Mouse (Mus musculus) hindbrain, embryonic 11.5 days (tissue): ENCODE results near the gene Dnah7b. TPM values are rescaled to one million over a fixed set of nuclear protein-coding genes. Genes with fewer than 3 reads are reported as not detected.
"Not testable (repeated sequence)": the region's sequence is repeated elsewhere in the genome, so short reads cannot be mapped to it uniquely, and the experiment has no call there.

ENCODE experiments used
- ATAC-seq: fragments of 200-750 bp; cut with Nextera tagmentation; 2 replicates; pipeline ENCODE4 v1.8.0; 2017; ENCODE audit warnings: mild to moderate bottlenecking, moderate TSS enrichment, moderate library complexity; ENCODE audit not compliant: low FRiP score
- DNase-seq: peaks from one replicate; pipeline ENCODE4 v3.0.0-alpha.2; 2015; ENCODE audit warnings: low spot score
- H3K27ac ChIP-seq: fragments of 300-500 bp; sonication (generic); 2 replicates; pipeline ENCODE4 v1.5.1; 2014; ENCODE audit warnings: mild to moderate bottlenecking, low read depth, low read length
- H3K27me3 ChIP-seq: fragments of 300-500 bp; sonication (generic); 2 replicates; pipeline ENCODE4 v1.6.1; 2014; ENCODE audit warnings: mild to moderate bottlenecking, low read length, moderate library complexity, mixed read lengths; ENCODE audit not compliant: control insufficient read depth, insufficient read depth
- H3K36me3 ChIP-seq: fragments of 300-500 bp; sonication (generic); 2 replicates; pipeline ENCODE4 v1.6.1; 2014; ENCODE audit warnings: mild to moderate bottlenecking, low read length, moderate library complexity, mixed read lengths; ENCODE audit not compliant: control insufficient read depth, insufficient read depth
- H3K4me1 ChIP-seq: fragments of 300-500 bp; sonication (generic); replicated peaks from 2 replicates; pipeline ENCODE4 v1.6.1; 2014; ENCODE audit warnings: low read length, mixed read lengths; ENCODE audit not compliant: control insufficient read depth, insufficient read depth
- H3K4me2 ChIP-seq: fragments of 300-500 bp; sonication (generic); replicated peaks from 2 replicates; pipeline ENCODE4 v1.6.1; 2014; ENCODE audit warnings: mild to moderate bottlenecking, low read depth, low read length
- H3K4me3 ChIP-seq: fragments of 300-500 bp; sonication (generic); 2 replicates; pipeline ENCODE4 v1.5.1; 2014; ENCODE audit warnings: low read depth, low read length
- H3K9ac ChIP-seq: fragments of 300-500 bp; sonication (generic); 2 replicates; pipeline ENCODE4 v1.6.1; 2014; ENCODE audit warnings: low read depth, low read length
- H3K9me3 ChIP-seq: fragments of 300-500 bp; sonication (generic); 2 replicates; pipeline ENCODE4 v1.6.1; 2016; ENCODE audit warnings: low read length; ENCODE audit not compliant: control insufficient read depth
- WGBS: fragments of 180-500 bp; shearing (Covaris S2); extraction: QIAGEN DNeasy Blood & Tissue Kit; methylation state at CpG from one replicate; pipeline ENCODE4 v1.1.7; 2014; 5-methylcytosine and 5-hydroxymethylcytosine counted together
- polyA plus RNA-seq: library from polyadenylated mRNA; unstranded; fragments of >200 nt; fragmentation: Nextera tagmentation; extraction: Ambion mirVana; gene quantifications from 2 replicates; pipeline ENCODE4 v1.2.1, GENCODE M21; 2014

Dnah7b gene
- polyA plus RNA-seq, 1 experiment from 2014 or later: 2.8 TPM

GRCm38 (mm10) chr1:46100484-46100883 lies 34.4 kb downstream of the Dnah7b start:
- Histone ChIP-seq H3K9ac (no peak overlapping the region), H3K9me3 (no peaks in the 10 kb centered on the region), H3K27ac (no peak overlapping the region), H3K4me3 (no peak overlapping the region), H3K4me1 (no peaks in the 10 kb centered on the region), H3K27me3 (no peaks in the 10 kb centered on the region), H3K36me3 (no peaks in the 10 kb centered on the region), H3K4me2 (no peak overlapping the region)
- DNase-seq (no peak), ATAC-seq (no peak)
- WGBS: 84% methylated on average over 2 of the region's 2 CpGs

- H3K36me3 ChIP-seq, H3K4me2 ChIP-seq, H3K4me3 ChIP-seq, H3K9ac ChIP-seq, DNase-seq, H3K27ac ChIP-seq, H3K27me3 ChIP-seq, H3K4me1 ChIP-seq, H3K9me3 ChIP-seq, ATAC-seq: not testable (repeated sequence)
Observed at GRCm38 (mm10) chr1:46112606-46113005, 46.5 kb downstream of the Dnah7b start.

GRCm38 (mm10) chr1:46117179-46117578 lies 51.1 kb downstream of the Dnah7b start:
- H3K4me1 ChIP-seq, H3K36me3 ChIP-seq, H3K4me3 ChIP-seq, H3K9ac ChIP-seq, H3K4me2 ChIP-seq, H3K9me3 ChIP-seq, ATAC-seq, H3K27me3 ChIP-seq, DNase-seq, H3K27ac ChIP-seq: not testable (repeated sequence)
- WGBS: 88% methylated on average over 2 of the region's 2 CpGs

GRCm38 (mm10) chr1:46128058-46128457 lies 61.9 kb downstream of the Dnah7b start:
- H3K27me3 ChIP-seq: no peaks in the 10 kb centered on the region
- no peak for ATAC-seq
- WGBS: 76% methylated on average over 4 of the region's 4 CpGs

GRCm38 (mm10) chr1:46196835-46197234 lies 130.7 kb downstream of the Dnah7b start:
- not testable (repeated sequence) for H3K4me2 ChIP-seq, H3K9me3 ChIP-seq, ATAC-seq, H3K4me3 ChIP-seq, H3K27me3 ChIP-seq, H3K36me3 ChIP-seq, DNase-seq, H3K9ac ChIP-seq, H3K4me1 ChIP-seq, H3K27ac ChIP-seq
- WGBS: 51% methylated on average over 2 of the region's 2 CpGs

More at GRCm38 (mm10) chr1:46128058-46128457, 61.9 kb downstream of the Dnah7b start:
- no peak overlapping the region for H3K27ac ChIP-seq
- H3K4me2 ChIP-seq: no peak overlapping the region
- no peak for DNase-seq
- H3K36me3 ChIP-seq: no peaks in the 10 kb centered on the region
- no peaks in the 10 kb centered on the region for H3K9me3 ChIP-seq
- H3K4me3 ChIP-seq: no peak overlapping the region
- no peaks in the 10 kb centered on the region for H3K4me1 ChIP-seq
- no peak overlapping the region for H3K9ac ChIP-seq

GRCm38 (mm10) chr1:46201169-46201568 lies 135.1 kb downstream of the Dnah7b start:
- WGBS: 94% methylated on average over 9 of the region's 9 CpGs
- not testable (repeated sequence) for H3K4me3 ChIP-seq, DNase-seq, ATAC-seq, H3K27ac ChIP-seq, H3K9ac ChIP-seq, H3K4me1 ChIP-seq, H3K27me3 ChIP-seq, H3K4me2 ChIP-seq, H3K9me3 ChIP-seq, H3K36me3 ChIP-seq

GRCm38 (mm10) chr1:46210014-46210588 lies 144.0 kb downstream of the Dnah7b start:
- not testable (repeated sequence) for H3K36me3 ChIP-seq, H3K9ac ChIP-seq, H3K4me3 ChIP-seq, H3K4me2 ChIP-seq, ATAC-seq, H3K9me3 ChIP-seq, H3K4me1 ChIP-seq, H3K27ac ChIP-seq, DNase-seq, H3K27me3 ChIP-seq
- WGBS: 61% methylated on average over 2 of the region's 2 CpGs

- H3K9me3 ChIP-seq, H3K4me1 ChIP-seq, ATAC-seq, H3K27ac ChIP-seq, DNase-seq, H3K27me3 ChIP-seq, H3K9ac ChIP-seq, H3K36me3 ChIP-seq, H3K4me2 ChIP-seq, H3K4me3 ChIP-seq: not testable (repeated sequence)
- 86% methylated on average over 2 of the region's 2 CpGs for WGBS
Observed at GRCm38 (mm10) chr1:46222704-46223103, 156.6 kb downstream of the Dnah7b start.

- ATAC-seq, H3K4me3 ChIP-seq, H3K27me3 ChIP-seq, H3K4me1 ChIP-seq, H3K4me2 ChIP-seq, H3K27ac ChIP-seq, H3K36me3 ChIP-seq, H3K9ac ChIP-seq, H3K9me3 ChIP-seq, DNase-seq: not testable (repeated sequence)
Observed at GRCm38 (mm10) chr1:46226136-46226535, 160.0 kb downstream of the Dnah7b start.
